Mouse (Mus musculus) stomach, embryonic 16.5 days (tissue): ENCODE data around the gene Ppdpf. TPM values are rescaled to one million over a fixed set of nuclear protein-coding genes. Genes with fewer than 3 reads are reported as not detected.

Experiments used
- ATAC-seq: fragments of 200-750 bp; cut with Nextera tagmentation; 2 replicates; pipeline ENCODE4 v1.8.0; 2017; ENCODE audit warnings: moderate number of reproducible peaks, moderate TSS enrichment; ENCODE audit not compliant: insufficient read depth, low FRiP score
- H3K27ac ChIP-seq: fragments of 300-500 bp; sonication (generic); 2 replicates; pipeline ENCODE4 v1.5.1; 2014; ENCODE audit warnings: low read length
- H3K27me3 ChIP-seq: fragments of 300-500 bp; sonication (generic); 2 replicates; pipeline ENCODE4 v1.6.1; 2014; ENCODE audit warnings: low read length, control low read depth, mixed read lengths; ENCODE audit not compliant: control insufficient read depth, insufficient read depth
- H3K36me3 ChIP-seq: fragments of 300-500 bp; sonication (generic); 2 replicates; pipeline ENCODE4 v1.6.1; 2014; ENCODE audit warnings: low read length; ENCODE audit not compliant: control insufficient read depth, insufficient read depth
- H3K4me1 ChIP-seq: fragments of 300-500 bp; sonication (generic); 2 replicates; pipeline ENCODE4 v1.6.1; 2014; ENCODE audit warnings: low read length, control low read depth, mixed read lengths; ENCODE audit not compliant: control insufficient read depth, insufficient read depth
- H3K4me2 ChIP-seq: fragments of 300-500 bp; sonication (generic); 2 replicates; pipeline ENCODE4 v1.6.1; 2014; ENCODE audit warnings: low read depth, low read length, mixed read lengths
- H3K4me3 ChIP-seq: fragments of 300-500 bp; sonication (generic); replicated peaks from 2 replicates; pipeline ENCODE4 v1.5.1; 2014; ENCODE audit warnings: mild to moderate bottlenecking, low read length
- H3K9ac ChIP-seq: fragments of 300-500 bp; sonication (generic); 2 replicates; pipeline ENCODE4 v1.6.1; 2014; ENCODE audit warnings: low read length
- H3K9me3 ChIP-seq: fragments of 300-500 bp; sonication (generic); replicated peaks from 2 replicates; pipeline ENCODE4 v1.6.1; 2016; ENCODE audit warnings: low read length, control low read depth; ENCODE audit not compliant: control insufficient read depth
- WGBS: fragments of 180-500 bp; shearing (Covaris S2); extraction: QIAGEN DNeasy Blood & Tissue Kit; methylation state at CpG from one replicate; pipeline ENCODE4 v1.1.7; 2014; 5-methylcytosine and 5-hydroxymethylcytosine counted together
- polyA plus RNA-seq: library from polyadenylated mRNA; unstranded; fragments of >200 nt; fragmentation: Nextera tagmentation; extraction: Ambion mirVana; gene quantifications from 2 replicates; pipeline ENCODE4 v1.2.1, GENCODE M21; 2015

Ppdpf gene
- 220 and 249 TPM in 2 replicates for polyA plus RNA-seq

DNA sequence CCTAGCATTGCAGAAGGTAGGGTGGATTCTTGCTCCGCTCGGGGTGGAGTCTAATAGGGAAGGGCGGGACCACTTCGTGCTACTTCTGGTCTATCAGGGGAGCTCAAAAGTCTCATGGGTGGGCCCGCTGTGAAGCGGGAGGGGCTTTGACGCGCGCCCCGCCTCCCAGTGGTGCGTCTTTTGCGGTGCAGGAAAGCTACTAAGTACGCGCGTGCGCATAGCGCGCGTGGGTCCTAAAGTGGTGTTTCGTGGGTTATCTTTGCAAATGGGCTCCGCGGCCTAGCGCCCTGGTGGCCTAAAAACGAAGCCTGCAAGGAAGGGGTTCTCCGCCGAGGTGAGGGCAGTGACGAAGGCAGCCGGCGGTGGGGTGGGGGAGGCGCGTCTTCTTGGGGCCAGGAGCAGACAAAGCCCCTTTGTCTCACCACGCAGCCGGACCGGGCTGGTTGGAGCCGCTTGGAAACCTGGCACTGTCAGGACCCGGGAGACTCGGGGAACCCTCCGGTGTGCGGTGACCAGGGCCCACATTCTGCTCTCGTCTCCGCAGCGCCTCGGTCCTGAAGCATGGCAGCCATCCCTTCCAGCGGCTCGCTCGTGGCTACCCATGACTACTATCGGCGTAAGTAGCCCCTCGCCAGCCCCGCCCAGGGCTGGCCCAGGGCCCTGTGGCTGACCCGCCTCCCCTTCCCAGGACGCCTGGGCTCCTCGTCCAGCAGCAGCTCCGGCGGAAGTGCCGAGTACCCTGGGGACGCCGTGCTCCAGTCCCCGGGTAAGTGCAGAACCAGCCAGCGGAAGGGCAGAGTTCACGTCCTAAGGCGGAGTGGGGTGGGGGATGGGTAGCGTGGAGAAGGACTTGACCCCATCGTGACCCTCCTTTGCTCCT is at the start of gene Ppdpf:
Gene Ppdpf (plus strand): TSS at position 127 of the 880 bp plus-strand sequence.
- Histone ChIP-seq H3K4me1 (peaks cover 4% of the 10 kb centered on the region; the same call in 1 of the 2 replicates), H3K27me3 (no peaks in the 10 kb centered on the region), H3K27ac (peak within 1 kb of the TSS; percentile 96), H3K4me2 (peak within 1 kb of the TSS; percentile 92), H3K9ac (peak within 1 kb of the TSS; percentile 92), H3K9me3 (no peaks in the 10 kb centered on the region), H3K36me3 (no peaks in the 10 kb centered on the region), H3K4me3 (peak within 1 kb of the TSS; percentile 72)
- ATAC-seq = peak; percentile 96
- whole genome bisulfite sequencing = under 1% methylated on average over 64 of the region's 64 CpGs

DNA sequence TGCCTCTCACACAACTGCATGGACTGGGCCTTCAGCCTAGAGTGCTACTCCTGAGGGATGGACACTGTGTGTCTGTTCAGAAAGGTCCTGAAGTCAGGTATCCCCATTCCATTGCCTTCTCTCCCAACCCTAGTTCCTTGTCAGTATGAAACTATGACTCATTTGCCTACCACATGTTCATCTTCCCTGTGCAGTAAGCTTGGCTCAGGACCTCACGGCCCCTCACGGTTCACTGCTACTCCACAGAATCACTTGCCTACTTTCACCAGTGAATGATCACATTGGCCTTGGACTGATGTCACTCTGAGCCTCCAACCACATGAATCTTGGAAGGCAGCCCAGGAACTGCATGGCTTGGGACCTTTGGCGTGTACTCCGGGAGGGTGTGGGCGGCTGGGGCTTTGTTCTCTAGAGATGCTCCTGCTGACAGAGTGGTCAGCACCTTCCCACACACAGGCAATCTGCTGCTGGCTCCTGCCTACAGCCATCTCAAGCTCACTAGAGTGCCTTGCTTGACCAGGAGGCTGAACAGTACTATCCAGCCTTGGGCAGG is 47.3 kb upstream of the Ppdpf start:
- Histone ChIP-seq H3K4me3 (no peak overlapping the region), H3K9me3 (no peaks in the 10 kb centered on the region), H3K4me2 (no peak overlapping the region), H3K27me3 (peaks cover 23% of the 10 kb centered on the region), H3K36me3 (no peaks in the 10 kb centered on the region), H3K27ac (no peak overlapping the region), H3K4me1 (no peaks in the 10 kb centered on the region; the same call in 1 of the 2 replicates), H3K9ac (no peak overlapping the region)
- ATAC-seq = no peak
- 86% methylated on average over 5 of the region's 5 CpGs for WGBS

DNA sequence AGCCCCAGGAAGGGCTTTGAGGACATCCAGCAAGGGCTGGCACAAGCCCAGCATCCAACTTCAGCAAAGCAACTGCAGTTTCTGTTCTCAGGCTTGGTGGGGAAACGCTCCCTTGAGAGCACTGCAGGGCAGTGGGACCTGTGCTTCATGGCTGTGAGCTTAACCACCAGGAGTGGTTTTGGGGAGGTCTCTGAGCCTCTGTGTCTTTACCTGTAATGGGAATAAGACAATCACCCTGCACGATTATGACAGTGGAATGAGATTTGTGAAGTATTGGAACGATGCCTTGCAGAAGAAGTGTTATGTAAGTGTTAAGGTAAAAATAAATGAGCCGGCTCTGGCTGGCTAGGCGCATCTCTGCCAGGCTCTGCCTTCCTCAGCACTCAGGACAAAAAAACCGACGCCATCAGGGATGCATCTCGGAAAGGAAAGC is 44.3 kb upstream of the Ppdpf start:
- H3K4me1 ChIP-seq = peaks cover 1% of the 10 kb centered on the region; the same call in 1 of the 2 replicates

DNA sequence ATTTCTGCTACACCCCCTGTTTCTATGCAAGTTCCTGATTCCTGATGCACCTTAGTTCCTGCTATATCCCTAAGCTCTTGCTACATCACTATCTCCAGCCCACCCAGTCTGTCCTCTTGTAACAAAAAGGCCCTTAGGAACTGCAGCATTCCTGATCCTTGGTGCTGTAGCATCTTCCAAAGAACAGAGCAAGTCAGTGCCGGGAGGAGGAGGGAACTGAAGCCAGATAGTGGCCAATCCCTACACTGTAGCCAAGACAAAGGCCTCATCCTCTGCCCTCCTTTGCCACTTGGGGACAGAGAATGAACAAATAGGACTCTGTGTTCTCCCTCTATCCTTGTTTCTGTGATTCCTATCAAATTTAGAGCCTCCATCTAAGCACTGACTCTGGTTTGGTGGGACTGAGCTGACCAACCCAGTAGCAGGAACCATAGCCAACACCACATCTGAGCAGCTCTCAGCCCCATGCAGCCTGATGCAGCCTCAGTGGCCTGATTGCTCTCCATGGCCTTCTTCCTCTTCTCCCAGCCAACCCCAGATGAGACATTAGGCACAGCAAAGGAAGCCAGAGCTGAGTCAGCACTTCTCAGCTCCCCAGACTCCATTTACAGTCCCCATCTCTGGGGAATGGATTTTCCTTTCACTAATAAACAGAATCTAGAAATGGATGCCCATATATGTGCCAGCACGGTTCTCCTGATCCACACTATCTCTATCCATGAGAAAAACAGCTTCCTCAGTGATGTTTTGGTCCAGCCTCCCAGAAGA is 43.4 kb upstream of the Ppdpf start:
- no peak overlapping the region for H3K4me2 ChIP-seq
- WGBS = 58% methylated on average over 2 of the region's 2 CpGs
- no peak overlapping the region for H3K27ac ChIP-seq
- no peak overlapping the region for H3K9ac ChIP-seq
- peaks cover 6% of the 10 kb centered on the region; the same call in 1 of the 2 replicates for H3K27me3 ChIP-seq
- no peak for ATAC-seq
- H3K9me3 ChIP-seq = no peaks in the 10 kb centered on the region
- no peak overlapping the region for H3K4me3 ChIP-seq
- H3K36me3 ChIP-seq = no peaks in the 10 kb centered on the region
- peaks cover 4% of the 10 kb centered on the region; the same call in 1 of the 2 replicates for H3K4me1 ChIP-seq

More for the DNA sequence above, 44.3 kb upstream of the Ppdpf start:
- Histone ChIP-seq H3K36me3 (no peaks in the 10 kb centered on the region), H3K27me3 (peaks cover 10% of the 10 kb centered on the region; the same call in 1 of the 2 replicates), H3K4me3 (no peak overlapping the region), H3K27ac (no peak overlapping the region), H3K4me2 (no peak overlapping the region), H3K9me3 (no peaks in the 10 kb centered on the region), H3K9ac (no peak overlapping the region)
- ATAC-seq = no peak
- 59% methylated on average over 8 of the region's 8 CpGs for WGBS

DNA sequence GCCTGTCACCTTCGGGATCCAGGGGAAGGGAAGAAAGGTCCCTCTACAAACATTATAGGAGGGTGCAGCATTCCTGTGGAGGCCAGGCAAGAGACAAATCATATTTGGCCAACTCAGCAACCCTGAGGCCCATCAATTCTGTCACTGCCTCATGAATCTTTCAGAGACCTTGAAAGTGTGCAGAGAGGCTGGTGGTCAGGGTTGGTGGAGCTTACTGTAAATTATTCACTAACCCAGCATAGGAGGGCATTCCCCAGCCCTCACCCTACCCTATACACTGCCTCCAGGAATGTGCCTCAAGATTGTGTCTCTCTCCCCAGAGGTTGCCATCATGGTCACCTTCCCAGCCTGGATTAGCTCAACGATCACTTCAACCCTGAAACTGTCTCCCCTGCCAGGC is 42.4 kb upstream of the Ppdpf start:
- 74% methylated on average over 2 of the region's 2 CpGs for WGBS
- Histone ChIP-seq H3K9me3 (no peaks in the 10 kb centered on the region), H3K27me3 (peaks cover 10% of the 10 kb centered on the region; the same call in 1 of the 2 replicates), H3K4me2 (no peak overlapping the region), H3K27ac (no peak overlapping the region), H3K4me1 (peaks cover 4% of the 10 kb centered on the region; the same call in 1 of the 2 replicates), H3K4me3 (no peak overlapping the region), H3K36me3 (no peaks in the 10 kb centered on the region), H3K9ac (no peak overlapping the region)
- ATAC-seq = no peak

DNA sequence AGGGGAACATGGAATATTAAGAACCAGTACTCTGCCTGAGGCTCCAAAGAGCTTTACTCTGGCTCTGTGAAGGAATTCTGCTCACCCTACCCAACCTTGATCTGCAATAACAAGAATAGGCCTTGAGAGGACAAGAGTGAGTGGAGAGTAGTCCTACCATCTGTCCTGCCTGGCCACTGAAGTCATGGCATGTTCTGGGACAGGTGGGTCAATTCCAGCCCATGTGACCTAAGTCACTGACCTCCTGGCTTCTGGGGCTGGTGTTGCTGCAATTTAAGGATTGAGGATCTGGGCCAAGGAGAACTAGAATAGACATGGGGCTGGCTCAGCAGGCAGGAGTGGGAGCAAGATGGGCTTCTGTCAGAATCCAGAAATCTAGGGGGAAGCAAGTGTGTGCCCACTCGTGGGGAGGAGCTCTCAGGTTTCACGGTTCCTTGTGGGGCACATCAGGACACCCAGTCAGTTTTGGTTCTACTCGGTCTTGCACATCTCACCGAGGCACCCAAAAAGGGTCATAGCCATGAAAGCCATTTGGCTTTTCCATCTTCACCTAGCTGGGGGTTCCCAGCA is 40.0 kb upstream of the Ppdpf start:
- H3K4me1 ChIP-seq = peaks cover 4% of the 10 kb centered on the region; the same call in 1 of the 2 replicates
- no peak overlapping the region for H3K4me3 ChIP-seq
- no peaks in the 10 kb centered on the region for H3K36me3 ChIP-seq
- H3K27ac ChIP-seq = no peak overlapping the region
- peaks cover 18% of the 10 kb centered on the region; the same call in 1 of the 2 replicates for H3K27me3 ChIP-seq
- 40% methylated on average over 4 of the region's 4 CpGs for WGBS
- no peak overlapping the region for H3K9ac ChIP-seq
- H3K9me3 ChIP-seq = no peaks in the 10 kb centered on the region
- no peak for ATAC-seq
- H3K4me2 ChIP-seq = no peak overlapping the region

DNA sequence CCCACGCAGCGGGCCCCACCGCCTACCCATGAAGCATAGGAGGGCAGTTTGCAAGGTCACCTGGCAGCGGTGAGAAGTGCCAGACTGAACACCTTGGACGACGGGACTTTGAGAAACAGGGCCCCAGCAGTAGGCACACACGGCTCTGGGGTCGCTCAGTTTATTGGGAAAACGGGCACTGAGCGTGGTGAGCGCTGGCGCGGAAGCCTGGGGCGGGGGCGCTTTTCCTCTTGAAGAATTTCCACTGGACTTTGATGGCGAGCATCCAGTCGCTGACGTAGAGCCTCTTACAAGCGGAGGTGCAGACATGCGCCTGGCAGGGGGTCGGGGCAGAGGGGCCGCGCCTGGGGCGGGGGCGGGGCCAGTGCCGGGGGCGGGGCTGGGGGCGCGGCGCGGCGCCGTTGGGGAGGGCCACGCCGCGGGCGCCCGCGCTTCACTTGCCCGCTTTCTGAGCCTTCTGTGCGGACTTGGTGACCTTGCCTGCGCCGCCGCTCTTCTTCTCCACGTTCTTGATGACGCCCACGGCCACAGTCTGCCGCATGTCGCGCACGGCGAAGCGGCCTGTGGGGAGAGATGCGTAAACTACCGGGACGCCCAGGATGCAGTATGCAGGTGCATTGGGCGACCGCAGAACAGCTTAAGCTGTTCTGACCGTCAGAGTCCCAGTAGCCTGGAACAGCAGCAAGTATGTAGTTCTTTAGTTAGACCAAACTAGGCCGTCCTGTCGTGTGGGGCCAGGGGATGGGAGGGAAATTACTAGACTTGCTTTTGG is 39.3 kb upstream of the Ppdpf start:
- Histone ChIP-seq H3K9me3 (no peaks in the 10 kb centered on the region), H3K4me2 (peak overlapping the region; percentile 82), H3K27ac (no peak overlapping the region), H3K36me3 (no peaks in the 10 kb centered on the region), H3K4me3 (peak overlapping the region; percentile 46), H3K9ac (peak overlapping the region; percentile 33; the same call in 1 of the 2 replicates), H3K4me1 (peaks cover 4% of the 10 kb centered on the region; the same call in 1 of the 2 replicates), H3K27me3 (peaks cover 18% of the 10 kb centered on the region; the same call in 1 of the 2 replicates)
- ATAC-seq = peak; percentile 56; the same call in 1 of the 2 replicates
- WGBS = 1% methylated on average over 57 of the region's 61 CpGs
